Mouse (Mus musculus) thymus, postnatal 10 days (tissue): Measurements from ENCODE around the gene Rab43.
"Not testable (repeated sequence)": the region's sequence is repeated elsewhere in the genome, so short reads cannot be mapped to it uniquely, and the experiment has no call there.

Experiments used
- DNase-seq, 2 experiments: peaks; one replicate each; pipeline ENCODE4 v3.0.0; 2021; ENCODE audit warnings: low spot score in 2 of 2

The Rab43 gene

DNA sequence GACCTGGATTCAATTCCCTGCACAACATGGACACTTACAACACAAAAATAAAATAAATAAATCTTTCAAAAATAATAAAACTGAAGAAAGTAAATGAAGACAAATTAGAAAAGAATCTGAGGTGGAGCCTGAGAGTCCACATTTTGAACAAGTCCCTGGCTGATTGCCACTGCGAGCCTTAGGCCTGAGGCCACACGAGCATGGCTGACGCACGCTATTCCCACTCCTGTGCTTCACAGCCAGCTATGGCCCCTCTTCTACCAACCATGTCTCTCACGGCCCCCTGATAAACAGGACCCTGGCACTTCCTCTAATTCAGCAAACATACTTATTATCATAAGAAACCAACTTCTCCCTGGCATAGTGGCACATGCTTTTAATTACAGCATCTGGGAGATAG lies 25.3 kb downstream of the Rab43 start:
- DNase-seq: no peak

DNA sequence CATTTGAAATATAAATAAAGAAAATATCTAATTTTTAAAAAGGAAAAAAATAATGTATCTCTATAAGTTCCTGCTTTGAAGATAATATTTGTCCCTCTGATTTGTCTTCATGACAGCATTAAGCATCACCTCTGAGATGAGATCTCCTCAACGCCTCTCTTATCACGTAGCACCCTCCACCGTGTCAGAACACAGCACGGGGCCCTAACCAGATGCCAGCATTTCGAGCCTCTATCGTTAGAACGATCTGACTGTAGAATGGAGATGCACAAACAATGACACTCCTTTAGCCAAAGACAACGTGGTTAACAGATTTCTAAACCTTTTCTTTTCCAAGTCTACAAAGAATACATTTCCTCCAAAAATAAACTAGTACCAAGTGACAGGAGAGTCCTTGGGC lies 27.9 kb downstream of the Rab43 start:
- no peak for DNase-seq

DNA sequence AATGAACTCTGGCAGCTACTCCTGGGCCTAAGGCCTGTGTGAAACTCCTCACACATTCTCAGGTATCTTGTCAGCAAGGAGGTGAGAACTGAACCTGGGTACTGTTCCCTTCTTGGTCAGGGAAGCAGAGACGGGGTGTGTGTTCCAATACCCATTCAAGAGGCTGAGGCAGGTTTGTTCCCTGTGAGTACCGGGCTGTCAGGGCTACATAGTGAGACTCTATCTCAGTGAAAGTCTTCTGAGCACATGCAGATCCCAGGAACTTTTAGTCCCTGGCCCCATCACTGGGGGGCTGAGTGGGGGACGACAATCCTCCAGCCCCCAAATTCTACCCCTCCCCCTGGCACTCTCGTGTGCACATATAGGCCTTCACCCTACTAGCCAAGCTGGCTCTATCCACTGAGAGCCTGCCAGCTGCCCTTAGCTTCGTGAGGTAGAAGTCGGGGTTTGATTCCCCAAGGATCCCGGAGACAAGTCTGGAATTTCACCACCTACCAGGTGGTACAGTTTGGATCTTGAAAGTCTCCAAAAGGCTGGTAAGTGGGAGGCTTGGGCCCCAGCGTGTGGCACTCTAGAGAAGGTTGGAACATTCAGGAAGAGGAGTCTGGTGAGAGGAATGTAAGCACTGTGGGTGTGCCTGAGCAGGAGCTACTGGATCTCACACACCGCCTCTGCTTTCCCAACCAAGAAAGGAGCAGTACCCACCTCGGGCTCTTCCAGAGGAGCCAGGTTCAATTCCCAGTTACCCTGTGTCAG lies 31.2 kb downstream of the Rab43 start:
- no peak for DNase-seq

DNA sequence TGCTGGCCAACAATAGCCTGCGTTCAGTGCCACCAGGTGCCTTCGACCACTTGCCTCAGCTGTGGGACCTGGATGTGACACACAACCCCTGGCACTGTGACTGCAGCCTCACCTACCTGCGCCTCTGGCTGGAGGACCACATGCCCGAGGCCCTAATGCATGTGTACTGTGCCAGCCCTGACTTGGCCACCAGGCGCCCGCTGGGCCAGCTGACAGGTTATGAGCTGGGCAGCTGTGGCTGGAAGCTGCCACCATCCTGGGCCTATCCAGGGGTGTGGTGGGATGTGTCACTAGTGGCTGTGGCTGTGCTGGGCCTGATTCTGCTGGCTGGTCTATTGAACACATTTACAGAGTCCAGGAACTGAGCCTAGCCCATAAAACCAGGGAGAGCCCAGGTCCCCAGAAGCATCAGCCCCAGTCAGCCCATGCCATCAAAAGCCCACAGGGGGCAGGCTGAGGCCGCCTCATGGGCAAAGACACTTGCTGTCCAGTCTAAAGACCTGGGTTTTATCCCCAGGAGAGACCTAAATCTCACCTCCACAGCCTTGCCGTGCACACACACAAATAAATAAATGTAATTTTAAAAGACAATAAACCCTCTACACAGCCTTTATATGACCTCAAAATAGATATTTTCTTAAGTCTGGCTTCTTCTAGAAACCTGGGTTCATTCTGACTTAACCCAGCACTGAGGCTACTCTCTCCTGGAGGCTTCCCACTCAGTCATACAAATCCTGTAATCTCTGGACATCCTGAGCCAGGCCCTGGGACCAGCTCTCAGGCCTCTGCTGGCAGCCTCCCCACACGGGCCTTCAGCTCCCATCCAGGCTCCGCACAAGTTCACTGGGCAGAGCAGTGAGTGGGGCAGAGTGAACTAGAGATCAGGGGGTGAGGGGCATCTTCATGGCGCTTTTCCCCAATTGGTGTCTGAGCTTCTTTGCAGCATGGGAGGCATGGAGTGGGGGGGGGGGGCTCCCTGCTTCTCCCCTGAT lies 32.5 kb downstream of the Rab43 start:
- no peak for DNase-seq

DNA sequence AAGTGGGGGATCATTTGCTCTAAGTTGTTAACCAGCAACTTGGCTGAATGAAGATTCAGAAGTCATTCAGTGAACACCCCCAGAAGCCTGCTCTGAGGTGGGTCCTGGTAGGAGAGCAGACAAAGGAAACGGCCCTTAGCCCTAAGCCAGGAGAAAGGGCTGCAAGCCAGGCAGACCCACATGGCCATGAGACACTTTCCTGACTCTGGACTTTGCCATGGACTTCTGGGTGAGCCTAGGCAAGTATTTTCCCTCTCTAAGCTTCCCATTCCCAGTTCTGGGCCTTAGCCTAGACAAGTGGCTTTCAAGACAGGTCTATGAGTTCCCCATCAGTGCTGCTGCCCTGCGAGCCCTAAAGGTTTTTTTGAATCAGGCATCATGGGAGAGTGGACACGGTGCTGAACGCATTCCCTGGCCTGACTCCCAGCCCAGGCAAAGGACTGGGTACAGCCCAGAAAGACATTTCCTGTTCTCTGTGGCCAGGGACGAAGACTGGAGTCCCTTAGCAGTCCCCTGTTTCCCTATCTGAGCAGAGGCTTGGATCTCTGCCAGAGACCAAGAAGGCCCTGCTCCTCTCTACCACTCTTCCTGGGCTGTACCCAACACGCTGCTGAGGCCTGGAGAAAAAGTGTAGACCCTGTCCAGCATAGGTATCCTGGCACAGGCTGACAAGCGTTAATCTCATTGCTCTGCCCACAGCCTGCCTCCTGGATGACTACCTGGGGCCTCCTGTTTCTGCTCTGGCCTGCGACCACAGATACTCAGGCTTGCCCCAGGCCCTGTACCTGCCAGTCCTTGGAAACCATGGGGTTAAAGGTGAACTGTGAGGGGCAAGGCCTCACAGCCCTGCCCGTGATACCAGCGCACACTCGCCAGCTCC lies 33.4 kb downstream of the Rab43 start:
- DNase-seq: no peak

DNA sequence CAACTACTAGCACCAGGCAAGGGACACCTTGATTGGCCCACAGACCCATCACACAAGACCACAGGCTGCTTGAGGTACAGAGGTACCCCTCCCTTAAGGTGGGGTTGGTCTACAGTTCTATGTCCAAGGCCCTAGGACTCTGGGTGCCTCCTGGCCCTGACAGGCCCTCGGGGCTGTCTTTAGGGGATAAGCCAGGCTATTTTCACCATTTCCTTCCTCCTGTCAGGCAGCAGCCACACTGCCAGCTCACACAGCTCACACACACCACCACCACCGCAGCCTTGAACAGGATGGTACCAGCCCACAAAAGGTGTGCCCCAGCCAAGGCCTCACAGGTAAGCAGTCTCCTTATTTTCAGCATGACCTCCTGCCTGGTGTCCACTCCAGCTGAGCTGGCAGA lies 34.1 kb downstream of the Rab43 start, which contains the start of gene Gp9:
Gene Gp9, plus strand, starts transcription at position 231 of the 400 bp plus-strand sequence.
- DNase-seq: no peak

DNA sequence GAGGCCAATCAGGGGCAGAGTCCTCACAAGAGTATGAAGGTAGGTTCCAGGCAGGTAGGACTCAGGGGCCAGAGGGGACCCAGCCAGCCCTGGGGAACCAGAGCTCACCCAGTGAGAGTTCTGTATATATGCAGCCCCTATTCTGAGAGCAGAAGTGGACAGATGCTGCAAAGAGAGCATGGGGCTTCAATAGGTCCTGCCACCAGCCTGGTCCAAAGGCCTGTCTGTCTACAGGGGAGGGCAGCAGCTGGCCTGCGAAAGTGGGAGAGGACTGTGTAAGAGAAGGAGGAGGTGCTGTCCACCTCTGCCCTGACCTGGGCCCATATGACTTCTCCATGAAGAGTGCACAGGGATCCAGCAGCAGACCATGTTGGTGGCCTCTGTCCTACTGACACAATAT lies 35.3 kb downstream of the Rab43 start:
- no peak for DNase-seq

DNA sequence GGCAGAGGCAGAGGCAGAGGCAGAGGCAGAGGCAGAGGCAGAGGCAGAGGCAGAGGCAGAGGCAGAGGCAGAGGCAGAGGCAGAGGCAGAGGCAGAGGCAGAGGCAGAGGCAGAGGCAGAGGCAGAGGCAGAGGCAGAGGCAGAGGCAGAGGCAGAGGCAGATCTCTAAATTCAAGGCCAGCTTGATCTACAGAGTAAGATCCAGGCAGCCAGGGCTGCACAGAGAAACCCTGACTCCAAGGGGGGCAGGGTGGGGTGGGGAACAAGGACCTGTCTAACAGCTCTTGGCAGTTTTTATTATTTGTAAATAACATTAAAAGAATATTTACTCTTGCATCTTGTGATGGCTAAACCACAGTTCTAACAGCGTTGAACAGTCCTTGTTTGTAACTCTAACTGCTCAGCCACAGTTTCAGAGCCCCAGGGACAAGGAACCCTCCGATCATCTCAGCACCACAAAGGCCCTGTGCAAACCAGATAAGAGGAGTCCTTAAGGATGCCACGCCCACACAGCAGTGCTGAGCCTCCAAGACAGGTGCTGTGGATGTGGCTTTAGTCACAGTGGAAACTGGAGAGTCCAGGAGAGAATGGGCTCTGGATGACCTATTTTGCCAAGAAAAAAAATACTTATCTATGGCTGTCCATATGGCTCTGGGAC lies 36.2 kb downstream of the Rab43 start:
- no peak for DNase-seq

DNA sequence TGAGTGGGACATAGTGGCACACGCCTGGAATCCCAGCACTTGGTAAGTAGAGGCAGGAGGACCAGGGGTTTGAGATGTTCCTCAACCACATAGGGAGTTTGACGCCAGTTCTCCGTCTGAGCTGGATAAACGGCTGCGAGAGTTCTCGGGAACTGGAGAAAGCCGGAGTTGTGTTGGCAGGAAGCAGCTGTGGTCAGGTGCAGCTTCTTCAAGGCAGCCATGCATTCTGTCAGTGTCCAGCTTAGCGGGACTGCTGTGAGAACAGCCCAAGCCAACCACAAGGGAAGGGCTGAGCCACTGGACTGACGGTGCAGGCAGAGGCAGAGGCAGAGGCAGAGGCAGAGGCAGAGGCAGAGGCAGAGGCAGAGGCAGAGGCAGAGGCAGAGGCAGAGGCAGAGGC lies 37.1 kb downstream of the Rab43 start:
- no peak for DNase-seq

DNA sequence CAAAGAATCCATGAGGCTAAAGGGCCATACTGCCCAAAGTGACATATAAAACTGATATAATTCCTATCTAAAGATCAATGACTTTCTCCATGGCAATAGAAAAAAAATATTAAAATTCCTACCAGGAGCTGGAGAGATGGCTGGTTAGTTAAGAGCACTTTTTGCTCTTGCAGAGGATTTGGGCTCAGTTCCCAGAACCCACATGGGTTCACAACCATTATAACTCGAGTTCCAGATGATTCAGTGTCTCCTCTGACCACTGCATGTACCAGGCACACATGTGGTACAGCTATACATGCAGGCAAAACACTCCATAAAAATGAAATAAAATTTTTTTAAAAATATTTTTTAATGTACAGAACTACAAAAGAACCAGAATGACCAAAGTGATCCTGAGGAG lies 37.5 kb downstream of the Rab43 start:
- no peak for DNase-seq

DNA sequence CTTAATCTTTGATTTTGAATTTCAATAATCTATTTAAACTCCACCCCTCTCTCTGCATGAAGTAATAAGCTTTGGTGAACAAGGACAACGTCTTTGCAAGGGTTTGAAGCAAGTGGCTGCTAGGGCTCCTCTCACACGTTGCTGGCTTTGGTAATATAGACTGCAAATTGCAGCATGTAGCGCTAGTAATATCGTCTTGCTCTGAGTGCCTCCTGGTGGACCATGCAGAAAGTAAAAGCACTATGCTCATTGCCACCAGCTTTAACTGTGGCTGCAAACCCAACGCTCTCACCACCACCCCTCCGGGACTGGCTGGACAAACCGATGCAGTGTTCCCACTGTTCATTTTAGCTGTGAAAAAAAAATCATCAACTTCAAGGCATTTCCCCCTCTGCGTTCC lies 41.3 kb downstream of the Rab43 start:
- DNase-seq: no peak

DNA sequence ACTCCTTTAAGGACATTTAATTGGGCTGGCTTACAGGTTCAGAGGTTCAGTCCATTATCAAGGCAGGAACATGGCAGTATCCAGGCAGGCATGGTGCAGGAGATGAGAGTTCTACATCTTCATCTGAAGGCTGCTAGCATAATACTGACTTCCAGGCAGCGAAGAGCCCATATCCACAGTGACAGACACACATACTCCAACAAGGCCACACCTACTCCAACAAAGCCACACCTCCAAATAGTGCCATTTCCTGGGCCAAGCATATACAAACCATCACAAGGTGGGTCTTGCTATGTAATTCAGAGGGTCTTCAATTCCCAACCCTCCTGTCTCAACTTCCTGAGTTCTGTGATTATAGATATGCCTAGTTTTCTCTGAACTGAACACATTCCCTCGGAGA lies 47.7 kb downstream of the Rab43 start:
- DNase-seq: not testable (repeated sequence)

DNA sequence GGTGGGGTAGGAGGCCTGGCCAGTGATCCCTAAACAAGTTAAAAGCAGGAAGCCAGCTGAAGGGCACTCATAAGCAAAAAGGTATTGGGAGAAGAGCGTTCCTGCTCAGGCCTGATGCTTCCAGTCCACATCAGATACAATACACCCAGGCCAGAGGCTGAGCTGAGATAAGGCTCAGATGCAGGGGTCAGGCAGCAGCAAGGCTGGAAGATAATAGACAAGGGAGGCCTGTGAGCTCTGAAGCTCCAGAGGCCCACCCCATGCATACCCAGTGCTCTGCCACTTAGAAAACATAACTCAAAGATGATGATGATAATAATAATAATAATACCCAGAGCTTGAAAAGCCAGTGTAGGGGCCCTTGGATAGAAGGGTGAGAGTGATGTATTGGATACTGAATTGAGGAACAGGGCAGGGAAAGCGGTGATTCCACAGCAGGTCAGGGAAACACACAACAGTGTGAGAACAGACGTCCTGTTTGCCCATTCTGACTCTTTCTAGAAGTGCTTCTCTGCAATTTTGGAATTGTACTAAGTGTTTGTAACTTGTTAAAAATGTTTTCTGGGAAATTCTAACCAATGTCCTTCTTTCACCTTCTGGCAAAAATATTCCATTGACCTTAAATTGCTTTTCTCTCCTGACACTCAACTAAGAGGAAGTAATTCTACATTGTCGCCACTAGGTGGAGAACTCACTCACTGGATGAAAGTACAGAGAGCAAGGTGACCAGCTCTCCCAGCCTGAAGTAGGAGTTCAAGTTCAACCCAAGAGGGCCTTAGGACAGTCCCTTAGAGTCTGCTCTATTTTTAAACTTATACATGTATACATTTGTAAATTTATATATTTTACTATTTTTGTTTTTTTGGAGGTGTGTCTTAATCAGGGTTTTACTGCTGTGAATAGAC lies 48.3 kb downstream of the Rab43 start:
- DNase-seq: peak in 1 of 2 experiments; percentile 26

DNA sequence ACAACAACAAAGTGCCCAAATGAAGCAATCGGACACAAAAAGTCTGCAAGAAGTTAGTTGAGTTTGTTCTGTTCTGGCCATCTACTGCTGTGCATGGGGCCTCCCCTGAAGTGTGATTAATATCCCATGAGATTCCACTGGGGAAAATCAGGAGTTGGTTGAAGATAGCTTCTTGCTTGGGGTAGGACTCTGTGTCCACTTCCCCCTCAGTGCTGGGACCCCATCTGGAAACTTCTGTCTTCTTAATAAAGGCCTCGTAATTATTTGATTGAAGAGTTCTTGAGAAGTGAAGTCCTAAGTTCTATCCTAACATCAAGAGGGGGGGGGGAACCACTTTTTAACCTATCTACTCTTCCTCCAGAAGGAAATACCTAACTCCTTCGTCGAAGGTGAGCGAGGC lies 49.8 kb downstream of the Rab43 start:
- no peak for DNase-seq

DNA sequence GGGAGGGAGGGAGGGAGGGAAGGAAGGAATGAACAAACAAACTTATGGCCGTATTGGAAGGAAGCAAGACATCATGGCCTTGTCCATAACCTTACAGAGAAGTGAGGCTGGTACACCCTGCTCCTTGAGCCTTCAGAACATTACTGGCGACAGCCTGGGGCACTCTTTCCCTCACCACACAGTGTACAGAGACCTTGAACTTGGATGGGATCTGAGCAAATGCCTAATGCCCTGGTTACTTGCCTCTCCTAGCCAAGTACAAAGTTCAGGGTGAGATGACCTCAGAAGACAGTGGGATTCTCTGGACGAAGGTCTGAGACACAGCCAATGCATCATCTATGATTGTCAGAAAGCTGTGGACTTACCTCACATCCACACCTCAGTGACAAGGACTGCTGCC lies 52.1 kb downstream of the Rab43 start:
- DNase-seq: no peak

DNA sequence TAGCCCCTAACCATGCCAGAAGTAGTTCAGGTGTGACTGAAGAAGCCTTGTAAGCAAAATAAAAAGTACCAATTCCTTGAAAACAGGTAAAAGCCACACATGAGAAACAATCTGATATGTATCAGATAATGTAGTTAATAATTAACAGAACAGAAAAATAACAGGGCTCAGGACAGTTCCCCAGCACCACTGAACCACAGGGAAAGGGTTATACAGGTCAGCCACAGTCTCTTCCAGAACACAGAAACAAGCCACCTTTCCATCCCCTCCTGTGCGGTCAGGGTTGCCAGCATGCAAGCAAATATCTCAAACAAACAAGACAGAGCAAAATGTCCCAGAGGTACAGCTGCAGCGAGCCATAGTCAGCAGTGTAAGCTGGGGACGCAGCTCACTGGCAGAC lies 52.6 kb downstream of the Rab43 start:
- DNase-seq: no peak

DNA sequence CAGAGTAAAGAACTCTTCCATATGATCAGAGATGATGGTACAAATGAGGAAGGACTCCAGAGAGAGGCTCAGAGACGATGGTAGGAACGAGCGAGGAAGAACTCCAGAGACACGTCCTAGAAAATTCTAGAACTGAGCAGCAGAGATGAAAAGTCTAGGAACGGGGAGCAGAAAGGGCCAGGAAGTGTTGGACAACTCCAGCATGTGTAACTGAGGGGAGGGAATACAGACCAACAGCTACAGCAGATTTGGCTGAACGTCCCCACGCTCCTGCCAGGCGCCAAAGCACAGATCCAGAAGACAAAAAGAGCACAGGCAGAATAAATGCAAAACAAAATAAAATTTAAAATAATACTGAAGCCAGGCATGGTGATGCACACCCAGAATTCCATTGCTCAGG lies 55.1 kb downstream of the Rab43 start:
- DNase-seq: no peak

DNA sequence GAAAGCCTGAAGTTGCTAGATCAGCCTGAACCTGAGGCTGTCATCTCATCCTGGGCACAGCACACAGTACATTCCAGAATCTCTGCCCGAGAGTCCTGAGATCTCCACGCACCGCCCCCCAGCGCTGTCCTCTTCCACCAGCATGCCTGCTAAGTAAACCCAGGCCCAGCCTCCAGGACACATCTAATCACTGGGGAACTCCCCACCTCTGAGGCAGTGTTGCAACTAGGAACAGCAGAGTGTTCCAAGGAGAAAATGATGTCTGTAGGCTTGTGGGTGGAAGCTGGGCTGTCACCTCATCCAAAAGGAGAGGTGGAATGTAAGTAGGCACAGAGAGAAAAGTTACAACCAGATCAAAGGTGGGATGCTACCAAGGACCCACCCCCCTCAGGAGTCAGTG lies 56.8 kb downstream of the Rab43 start:
- no peak for DNase-seq

DNA sequence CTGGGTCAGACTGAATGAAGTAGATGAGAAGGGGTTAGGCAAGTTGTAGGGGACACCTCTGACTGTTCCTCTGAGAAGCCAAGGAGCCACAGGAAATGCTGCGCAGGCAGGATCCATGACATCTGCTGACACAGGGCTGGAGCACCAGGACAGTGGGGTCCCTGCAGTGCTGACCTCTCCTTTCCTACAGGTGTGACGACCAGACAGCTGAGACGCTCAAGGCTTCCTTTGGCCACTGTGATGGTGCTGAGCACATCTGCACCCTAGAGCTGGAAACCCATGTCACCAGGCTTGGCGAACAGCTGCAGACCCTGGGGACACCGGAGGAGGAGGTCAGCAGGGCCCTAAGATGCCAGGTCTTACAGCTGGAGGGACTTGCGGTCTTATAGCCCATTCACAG lies 60.4 kb downstream of the Rab43 start:
- no peak for DNase-seq

DNA sequence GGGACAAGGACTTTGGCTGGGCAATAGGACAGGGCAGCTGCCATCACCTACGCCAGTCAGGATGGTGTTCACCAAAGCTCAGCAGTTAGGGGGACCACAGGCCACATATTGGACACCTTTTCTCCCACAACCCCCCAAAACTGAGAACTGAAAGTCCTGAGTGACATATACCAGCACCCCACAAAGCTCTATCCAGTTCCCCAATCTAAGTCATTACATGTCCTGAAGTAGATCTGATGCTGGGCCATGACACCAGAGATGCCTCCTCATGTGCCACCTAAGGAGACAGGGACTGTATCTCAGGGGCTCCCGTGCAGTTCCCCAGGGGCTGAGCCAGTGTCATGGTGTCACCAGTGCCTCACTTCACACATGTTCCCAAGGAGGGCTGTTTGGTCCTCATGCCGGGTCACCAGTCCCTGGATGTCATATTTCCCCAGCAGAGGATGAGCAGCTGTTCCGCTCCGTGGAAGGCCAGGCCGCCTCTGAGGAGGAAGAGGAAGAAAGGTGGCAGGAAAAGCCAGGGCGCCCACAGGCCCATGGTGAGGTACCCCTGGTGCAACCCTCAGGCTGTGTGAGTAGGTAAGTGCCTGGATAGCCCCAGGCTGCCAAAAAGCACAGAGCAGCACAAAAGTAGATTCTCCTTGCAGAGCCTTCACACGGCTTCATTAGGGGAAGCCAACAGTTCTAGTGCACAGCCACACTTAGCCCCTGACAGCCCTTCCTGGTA lies 61.6 kb downstream of the Rab43 start:
- DNase-seq: no peak
